ENCODE assay signal across 10 mouse cellular contexts in genomic region chr8:13675524-13675923, GRCm38 (mm10). TPM values are rescaled to one million over a fixed set of nuclear protein-coding genes. Genes with fewer than 3 reads are reported as not detected.
DNase-seq lines count a peak whose midpoint lies in the region; ATAC-seq and TF ChIP-seq lines count a peak whose summit lies in the region.
"Had no signal": no experiment of that assay in that cellular context is flagged by ENCODE, and none has a peak within 500 bp of the region (broad histone marks: within the 10 kb centered on the region; RNA-seq: fewer than 3 reads in every experiment).

No protein-coding gene starts in this region.

- no peak for TF ChIP-seq EP300 in MEL (IDR thresholded peaks at IDR 0.05; ENCODE audit: low read depth in 1 of 2, low read length in 2 of 2)
- no peak for TF ChIP-seq EP300 in liver, postnatal 0 days (IDR thresholded peaks at IDR 0.05; ENCODE audit: low read depth)

- peak overlapping the region; percentile 74 for H3K4me2 ChIP-seq in heart, embryonic 13.5 days
- peak overlapping the region; percentile 79 for H3K4me2 ChIP-seq in forebrain, embryonic 14.5 days (ENCODE audit: low read length)
- peak overlapping the region; percentile 99 for H3K4me2 ChIP-seq in liver, postnatal 0 days (ENCODE audit: low read depth, low read length)

- peak overlapping the region; percentile 88 for H3K27ac ChIP-seq in heart, embryonic 13.5 days (replicated peaks)
- H3K27ac ChIP-seq in MEL (ENCODE audit: control insufficient read depth, low read depth, low read length), result peak overlapping the region; percentile 58
- peak overlapping the region; percentile 39; the same call in 1 of the 2 replicates for H3K27ac ChIP-seq in forebrain, embryonic 14.5 days (ENCODE audit: low read depth, low read length)
- peak overlapping the region; percentile 87 for H3K27ac ChIP-seq in liver, postnatal 0 days (ENCODE audit: low read depth)

- no peak for TF ChIP-seq CTCF in MEL (IDR thresholded peaks at IDR 0.05 in 2 of 3, conservative IDR thresholded peaks at IDR 0.05 in 1 of 3; ENCODE audit: control insufficient read depth in 1 of 3, insufficient read depth in 1 of 3, low read depth in 2 of 3, low read length in 3 of 3, poor library complexity in 1 of 3, severe bottlenecking in 1 of 3)
- no peak for TF ChIP-seq CTCF in liver, postnatal 0 days (IDR thresholded peaks at IDR 0.05; ENCODE audit: low read depth)

- no peaks in the 10 kb centered on the region for H3K36me3 ChIP-seq in heart, embryonic 13.5 days
- H3K36me3 ChIP-seq in MEL (ENCODE audit: control insufficient read depth in 1 of 2, insufficient read depth in 2 of 2, low read length in 2 of 2), result peaks cover 0 to 30% of the 10 kb centered on the region in 2 experiments; a peak in 2 of 4 replicates
- no peaks in the 10 kb centered on the region for H3K36me3 ChIP-seq in forebrain, embryonic 14.5 days (ENCODE audit: control insufficient read depth, insufficient read depth, low read length)
- no peaks in the 10 kb centered on the region; the same call in 1 of the 2 replicates for H3K36me3 ChIP-seq in liver, postnatal 0 days (replicated peaks; ENCODE audit: insufficient read depth, low read length)
- H3K36me3 ChIP-seq: G1E had no signal

- peaks cover 11% of the 10 kb centered on the region for H3K27me3 ChIP-seq in heart, embryonic 13.5 days (replicated peaks)
- no peaks in the 10 kb centered on the region for H3K27me3 ChIP-seq in MEL (ENCODE audit: control insufficient read depth in 1 of 2, insufficient read depth in 2 of 2, low read length in 2 of 2)
- no peaks in the 10 kb centered on the region for H3K27me3 ChIP-seq in forebrain, embryonic 14.5 days (replicated peaks; ENCODE audit: control insufficient read depth, insufficient read depth, low read length)
- 0 out of 2 replicates have a peak, but pooled peaks cover 3% of the 10 kb centered on the region for H3K27me3 ChIP-seq in liver, postnatal 0 days (ENCODE audit: insufficient read depth, low read length)

- H3K79me2 ChIP-seq in MEL (ENCODE audit: control insufficient read depth, insufficient read depth, low read length, poor library complexity), result peaks cover 33% of the 10 kb centered on the region

- no peak for TF ChIP-seq RAD21 in MEL (IDR thresholded peaks at IDR 0.05; ENCODE audit: low read depth, low read length)

- TF ChIP-seq POLR2A in MEL (IDR thresholded peaks at IDR 0.05; ENCODE audit: control insufficient read depth in 1 of 2, insufficient read depth in 1 of 2, low read depth in 1 of 2, low read length in 2 of 2, poor library complexity in 1 of 2), result no peak

- 35% methylated on average over 8 of the region's 8 CpGs for WGBS in heart, embryonic 13.5 days
- 52% methylated on average over 8 of the region's 8 CpGs for WGBS in forebrain, embryonic 14.5 days
- 28% methylated on average over 8 of the region's 8 CpGs for WGBS in liver, postnatal 0 days (ENCODE audit: insufficient replicate concordance)

- DNase-seq in heart, postnatal 36 days, result no peak
- peak; percentile 42 for DNase-seq in MEL (ENCODE audit: low read depth, low spot score)
- DNase-seq in forebrain, embryonic 14.5 days (ENCODE audit: low spot score), result no peak
- DNase-seq in liver, postnatal 0 days, result no peak
- no peak for DNase-seq in ovary, postnatal 14 days (ENCODE audit: low spot score)
- DNase-seq in kidney, postnatal 25 days, result no peak
- no peak for DNase-seq in adrenal gland, postnatal 4 days (ENCODE audit: low spot score in 2 of 2)

- H3K4me3 ChIP-seq in heart, embryonic 13.5 days, result peak overlapping the region; percentile 82
- peak overlapping the region; percentile 69 to 97 for H3K4me3 ChIP-seq in MEL (ENCODE audit: control insufficient read depth in 1 of 2, insufficient read depth in 1 of 2, low read depth in 2 of 2, low read length in 2 of 2)
- peak overlapping the region; percentile 77 for H3K4me3 ChIP-seq in forebrain, embryonic 14.5 days (ENCODE audit: low read depth, low read length)
- H3K4me3 ChIP-seq in liver, postnatal 0 days (ENCODE audit: low read depth, low read length), result peak overlapping the region; percentile 79

- intact Hi-C loops in heart, postnatal 36 days (cut with DNase I), result loop anchor here (2.0 kb wide), 2 partner anchors 25 to 73 kb away; no protein-coding TSS in a partner anchor

- H3K9ac ChIP-seq in heart, embryonic 13.5 days, result peak overlapping the region; percentile 89
- peak overlapping the region; percentile 81 for H3K9ac ChIP-seq in MEL (ENCODE audit: control insufficient read depth, low read depth, low read length, poor library complexity, severe bottlenecking)
- H3K9ac ChIP-seq in forebrain, embryonic 14.5 days (ENCODE audit: low read length), result peak overlapping the region; percentile 77
- peak overlapping the region; percentile 80 for H3K9ac ChIP-seq in liver, postnatal 0 days (replicated peaks)

- no peak for ATAC-seq in heart, embryonic 13.5 days (ENCODE audit: extremely low read depth, insufficient number of reproducible peaks, low FRiP score, low TSS enrichment)
- no peak for ATAC-seq in forebrain, embryonic 14.5 days
- ATAC-seq in liver, postnatal 0 days, result no peak

- peaks cover 70% of the 10 kb centered on the region for H3K4me1 ChIP-seq in heart, embryonic 13.5 days
- peaks cover 24 to 46% of the 10 kb centered on the region in 2 experiments for H3K4me1 ChIP-seq in MEL (ENCODE audit: control insufficient read depth in 1 of 2, insufficient read depth in 2 of 2, low read length in 2 of 2)
- H3K4me1 ChIP-seq in forebrain, embryonic 14.5 days (ENCODE audit: control insufficient read depth, insufficient read depth, low read length), result peaks cover 8% of the 10 kb centered on the region
- H3K4me1 ChIP-seq in liver, postnatal 0 days (ENCODE audit: insufficient read depth), result peaks cover 50% of the 10 kb centered on the region

- H3K9me3 ChIP-seq in heart, embryonic 13.5 days, result no peaks in the 10 kb centered on the region
- no peaks in the 10 kb centered on the region for H3K9me3 ChIP-seq in MEL (replicated peaks; ENCODE audit: insufficient read depth, low read length)
- H3K9me3 ChIP-seq in forebrain, embryonic 14.5 days (replicated peaks; ENCODE audit: control insufficient read depth, low read length), result no peaks in the 10 kb centered on the region
- H3K9me3 ChIP-seq in liver, postnatal 0 days (ENCODE audit: low read length), result no peaks in the 10 kb centered on the region
- H3K9me3 ChIP-seq: G1E had no signal

TF ChIP-seq in MEL, 35 proteins besides CTCF, POLR2A, EP300 and RAD21:
- TF ChIP-seq NRF1 (IDR thresholded peaks at IDR 0.05; ENCODE audit: insufficient read depth, low read depth, low read length, poor library complexity, severe bottlenecking) (no peak), ETS1 (IDR thresholded peaks at IDR 0.05; ENCODE audit: low read depth, low read length) (no peak), TBP (IDR thresholded peaks at IDR 0.05; ENCODE audit: low read depth, low read length) (0 out of 2 replicates have a peak, but pooled peaks have one; percentile 38), ZMIZ1 (IDR thresholded peaks at IDR 0.05; ENCODE audit: low read depth, low read length) (no peak), USF2 (IDR thresholded peaks at IDR 0.05; ENCODE audit: borderline replicate concordance in 1 of 2, insufficient read depth in 1 of 2, low read depth in 1 of 2, low read length in 2 of 2) (no peak), ZC3H11A (IDR thresholded peaks at IDR 0.05; ENCODE audit: low read depth, low read length) (no peak), GATA1 (IDR thresholded peaks at IDR 0.05; ENCODE audit: low read depth, low read length) (peak; percentile 19; the same call in 1 of the 2 replicates), SIN3A (IDR thresholded peaks at IDR 0.05; ENCODE audit: low read length) (0 out of 2 replicates have a peak, but pooled peaks have one; percentile 7), MYC (IDR thresholded peaks at IDR 0.05; ENCODE audit: low read depth, low read length) (no peak), KAT2A (conservative IDR thresholded peaks at IDR 0.05; ENCODE audit: low read depth, low read length) (no peak), USF1 (IDR thresholded peaks at IDR 0.05; ENCODE audit: low read depth, low read length) (no peak), CHD1 (IDR thresholded peaks at IDR 0.05; ENCODE audit: low read depth, low read length) (no peak), RCOR1 (IDR thresholded peaks at IDR 0.05; ENCODE audit: low read depth, low read length) (no peak), MEF2A (IDR thresholded peaks at IDR 0.05; ENCODE audit: extremely low read depth, insufficient replicate concordance, low read depth, low read length, poor library complexity, severe bottlenecking) (no peak), HCFC1 (IDR thresholded peaks at IDR 0.05; ENCODE audit: low read depth, low read length) (no peak), GABPA (IDR thresholded peaks at IDR 0.05; ENCODE audit: low read depth, low read length) (no peak), NELFE (IDR thresholded peaks at IDR 0.05; ENCODE audit: low read depth, low read length) (no peak)

RNA-seq across cellular contexts. Expression of gene Rasa3, which starts 1.9 kb away (rescaled TPM):
- polyA plus RNA-seq in heart, embryonic 13.5 days (2015; fragmentation: Nextera tagmentation; extraction: Ambion mirVana), result 23.4 and 24.4 TPM in 2 replicates
- total RNA-seq in heart, postnatal 36 days (2021), result 10 to 100 TPM; 18.0 to 21.1 TPM
- 18.3 and 22.4 TPM in 2 replicates for total RNA-seq in MEL (2012; rRNA removed)
- 10 to 100 TPM in 1 of 2 experiments, not detected in 1; 28.0 TPM for polyA plus RNA-seq in MEL (2012; ENCODE audit: insufficient read depth in 1 of 2, insufficient read length in 2 of 2, low read depth in 1 of 2, low replicate concordance in 2 of 2, missing spikeins in 1 of 2)
- 17.3 and 22.3 TPM in 2 replicates for polyA plus RNA-seq in forebrain, embryonic 14.5 days (2014; fragmentation: Nextera tagmentation; extraction: Ambion mirVana)
- polyA plus RNA-seq in liver, postnatal 0 days (2015; fragmentation: Nextera tagmentation; extraction: Ambion mirVana), result 9.9 and 11.4 TPM in 2 replicates
- 10 to 100 TPM; 46.2 to 47.3 TPM for total RNA-seq in adrenal gland, postnatal 4 days (2021)

RNA-seq across cellular contexts. Expression of gene Cfap97d2, which starts 30.2 kb away (rescaled TPM):
- not detected in 2 replicates for polyA plus RNA-seq in heart, embryonic 13.5 days (2015; fragmentation: Nextera tagmentation; extraction: Ambion mirVana)
- total RNA-seq in heart, postnatal 36 days (2021), result not detected
- total RNA-seq in MEL (2012; rRNA removed), result not detected in 2 replicates
- polyA plus RNA-seq in MEL (2012; ENCODE audit: insufficient read depth in 1 of 2, insufficient read length in 2 of 2, low read depth in 1 of 2, low replicate concordance in 2 of 2, missing spikeins in 1 of 2), result not detected
- polyA plus RNA-seq in forebrain, embryonic 14.5 days (2014; fragmentation: Nextera tagmentation; extraction: Ambion mirVana), result 1.1 TPM in 2 replicates
- polyA plus RNA-seq in liver, postnatal 0 days (2015; fragmentation: Nextera tagmentation; extraction: Ambion mirVana), result not detected in 2 replicates
- under 1 TPM; 0.51 to 0.64 TPM for total RNA-seq in adrenal gland, postnatal 4 days (2021)
- total RNA-seq: gastrocnemius, postnatal 25 days had no signal
- polyA plus RNA-seq: G1E had no signal
